Mouse (Mus musculus) v-Abl transformed pro-B cells (cell line): ENCODE measurements around the gene Vstm4.

Experiments
- in situ Hi-C, 2 experiments: fragments of 400-800 bp; cut with MboI; formaldehyde crosslinking; loops; one replicate each; pipeline ENCODE4 v1.15.1; 2025; ENCODE audit not compliant: unreplicated experiment in 2 of 2

The Vstm4 gene

GRCm38 (mm10) chr14:32934064-32934463 lies 77.5 kb downstream of the Vstm4 start:
- in situ Hi-C loops: no loop called here

- in situ Hi-C loops: no loop called here
These were observed 82.7 kb downstream of the Vstm4 start for GRCm38 (mm10) chr14:32939217-32939616.

- in situ Hi-C loops: no loop called here
These were observed 91.0 kb downstream of the Vstm4 start for GRCm38 (mm10) chr14:32947512-32947911.

GRCm38 (mm10) chr14:32950312-32951301 lies 94.1 kb downstream of the Vstm4 start:
- in situ Hi-C loops: no loop called here

- in situ Hi-C loops: loop anchor here in 1 of 2 experiments (5.0 kb wide), 1 partner anchor 424 kb away; no protein-coding TSS in a partner anchor
These were observed 99.9 kb downstream of the Vstm4 start for GRCm38 (mm10) chr14:32956486-32956885.

- in situ Hi-C loops: loop anchor here in 1 of 2 experiments (5.0 kb wide), 1 partner anchor 426 kb away; no protein-coding TSS in a partner anchor
These were observed 102.1 kb downstream of the Vstm4 start for GRCm38 (mm10) chr14:32958671-32959070.

- in situ Hi-C loops: loop anchor here (5.0 to 10.0 kb wide), 4 partner anchors 188 to 428 kb away; no protein-coding TSS in a partner anchor
These were observed 103.9 kb downstream of the Vstm4 start for GRCm38 (mm10) chr14:32960481-32960880.

- in situ Hi-C loops: loop anchor here (5.0 to 10.0 kb wide), 4 partner anchors 192 to 432 kb away; no protein-coding TSS in a partner anchor
These were observed 108.2 kb downstream of the Vstm4 start for GRCm38 (mm10) chr14:32964742-32965141.

- in situ Hi-C loops: no loop called here
These were observed 114.1 kb downstream of the Vstm4 start for GRCm38 (mm10) chr14:32970700-32971099.

GRCm38 (mm10) chr14:32984176-32984738 lies 127.7 kb downstream of the Vstm4 start:
- in situ Hi-C loops: loop anchor here in 1 of 2 experiments (25.0 kb wide), 1 partner anchor 722 kb away; no protein-coding TSS in a partner anchor

- in situ Hi-C loops: loop anchor here in 1 of 2 experiments (25.0 kb wide), 1 partner anchor 724 kb away; no protein-coding TSS in a partner anchor
These were observed 130.1 kb downstream of the Vstm4 start for GRCm38 (mm10) chr14:32986659-32987058.
